Mouse (Mus musculus): Measurements from ENCODE around the gene Rtl9.

- peak; percentile 88; the same call in 1 of the 2 replicates for TF ChIP-seq CTCF (IDR thresholded peaks at IDR 0.05)
- no peak for TF ChIP-seq POLR2A (IDR thresholded peaks at IDR 0.05; ENCODE audit: insufficient read depth, low read depth, low read length)
These were observed 47.9 kb upstream of the Rtl9 start for GRCm38 (mm10) chrX:143051478-143051877.
